10 mouse cellular contexts compared by ENCODE assay signal in the genomic region with DNA sequence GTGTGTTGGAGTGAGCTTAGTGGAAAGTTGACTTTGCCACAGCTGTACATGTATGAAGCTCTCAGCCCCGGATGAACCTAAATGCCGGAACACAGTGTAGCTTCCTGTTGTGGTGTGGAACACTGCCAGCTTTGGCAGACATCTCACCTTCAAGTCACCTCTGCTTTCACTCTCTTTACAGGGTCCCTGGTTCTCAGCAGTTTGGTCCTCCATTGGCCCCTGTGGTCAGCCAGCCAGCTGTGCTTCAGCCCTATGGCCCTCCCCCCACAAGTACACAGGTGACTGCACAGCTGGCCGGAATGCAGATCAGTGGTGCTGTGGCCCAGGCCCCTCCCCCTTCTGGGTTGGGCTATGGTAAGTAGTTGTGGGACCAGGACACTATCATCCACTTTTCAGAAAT. TPM values are rescaled to one million over a fixed set of nuclear protein-coding genes. Genes with fewer than 3 reads are reported as not detected.
DNase-seq lines count a peak whose midpoint lies in the region; ATAC-seq lines count a peak whose summit lies in the region.
"Had no signal": no experiment of that assay in that cellular context is flagged by ENCODE, and none has a peak within 500 bp of the region (broad histone marks: within the 10 kb centered on the region; RNA-seq: fewer than 3 reads in every experiment).

No protein-coding gene starts in this region.

- DNase-seq in kidney, adult 11 months: peak; percentile 56
- peak; percentile 50 for DNase-seq in lung, postnatal 25 days (ENCODE audit: low spot score)
- DNase-seq in thymus, postnatal 14 days: peak; percentile 75
- no peak for DNase-seq in midbrain, embryonic 14.5 days
- DNase-seq in MN1 (ENCODE audit: low spot score): no peak
- no peak for DNase-seq in right cerebral cortex, adult 18-20 months
- DNase-seq: cerebellum, adult 2 months had no signal

- H3K27me3 ChIP-seq in kidney, embryonic 14.5 days (ENCODE audit: control insufficient read depth, insufficient read depth, low read length): no peaks in the 10 kb centered on the region
- no peaks in the 10 kb centered on the region for H3K27me3 ChIP-seq in midbrain, embryonic 14.5 days (ENCODE audit: control insufficient read depth, insufficient read depth, low read length)

- peaks cover 98% of the 10 kb centered on the region for H3K36me3 ChIP-seq in kidney, embryonic 14.5 days (ENCODE audit: control insufficient read depth, insufficient read depth, low read length)
- H3K36me3 ChIP-seq in midbrain, embryonic 14.5 days (ENCODE audit: control insufficient read depth, insufficient read depth, low read length): peaks cover 99% of the 10 kb centered on the region

- H3K4me3 ChIP-seq in kidney, embryonic 14.5 days (ENCODE audit: low read length): no peak overlapping the region
- no peak overlapping the region for H3K4me3 ChIP-seq in midbrain, embryonic 14.5 days (replicated peaks; ENCODE audit: low read depth, low read length)

- H3K27ac ChIP-seq in kidney, embryonic 14.5 days (ENCODE audit: low read depth, low read length): no peak overlapping the region
- no peak overlapping the region for H3K27ac ChIP-seq in midbrain, embryonic 14.5 days (replicated peaks; ENCODE audit: low read depth, low read length)

- H3K4me1 ChIP-seq in kidney, embryonic 14.5 days (ENCODE audit: control insufficient read depth, insufficient read depth, low read length): no peaks in the 10 kb centered on the region
- H3K4me1 ChIP-seq in midbrain, embryonic 14.5 days (ENCODE audit: control insufficient read depth, insufficient read depth, low read length): no peaks in the 10 kb centered on the region

- ATAC-seq in kidney, embryonic 14.5 days (ENCODE audit: low FRiP score, low TSS enrichment): no peak
- peak; percentile 98 for ATAC-seq in inflammation-experienced regulatory T-cells, adult 6 months
- no peak for ATAC-seq in midbrain, embryonic 14.5 days (ENCODE audit: low FRiP score, low TSS enrichment)
- ATAC-seq: forebrain, embryonic 16.5 days had no signal

- WGBS in kidney, embryonic 14.5 days: 70% methylated on average over 3 of the region's 3 CpGs
- 81% methylated on average over 3 of the region's 3 CpGs for WGBS in midbrain, embryonic 14.5 days

- H3K9ac ChIP-seq in kidney, embryonic 14.5 days (ENCODE audit: low read depth, low read length): no peak overlapping the region
- H3K9ac ChIP-seq in midbrain, embryonic 14.5 days (replicated peaks; ENCODE audit: low read length): no peak overlapping the region

- no peak overlapping the region for H3K4me2 ChIP-seq in kidney, embryonic 14.5 days (replicated peaks; ENCODE audit: low read depth, low read length)
- no peak overlapping the region for H3K4me2 ChIP-seq in midbrain, embryonic 14.5 days (ENCODE audit: low read length)

- H3K9me3 ChIP-seq in kidney, embryonic 14.5 days (ENCODE audit: control insufficient read depth, low read length): no peaks in the 10 kb centered on the region
- no peaks in the 10 kb centered on the region for H3K9me3 ChIP-seq in midbrain, embryonic 14.5 days (ENCODE audit: control insufficient read depth, low read length)

RNA-seq across cellular contexts. Expression of gene Sec24c, which starts 8.4 kb away (rescaled TPM):
- 47.7 and 93.8 TPM in 2 replicates for polyA plus RNA-seq in kidney, embryonic 14.5 days (2014; fragmentation: Nextera tagmentation; extraction: Ambion mirVana)
- 100 to 1,000 TPM in 2 of 3 experiments, 10 to 100 TPM in 1; 99.7 to 119 (median 115) TPM for polyA plus RNA-seq in inflammation-experienced regulatory T-cells, adult 6 months (2017; shearing (Covaris generic))
- 54.0 and 81.5 TPM in 2 replicates for polyA plus RNA-seq in midbrain, embryonic 14.5 days (2014; fragmentation: Nextera tagmentation; extraction: Ambion mirVana)

RNA-seq across cellular contexts. Expression of gene Fut11, which starts 12.3 kb away (rescaled TPM):
- 15.1 and 19.9 TPM in 2 replicates for polyA plus RNA-seq in kidney, embryonic 14.5 days (2014; fragmentation: Nextera tagmentation; extraction: Ambion mirVana)
- 1 to 10 TPM; 4.9 to 6.5 (median 6.3) TPM for polyA plus RNA-seq in inflammation-experienced regulatory T-cells, adult 6 months (2017; shearing (Covaris generic))
- 17.9 and 22.2 TPM in 2 replicates for polyA plus RNA-seq in midbrain, embryonic 14.5 days (2014; fragmentation: Nextera tagmentation; extraction: Ambion mirVana)

RNA-seq across cellular contexts. Expression of gene Synpo2l, which starts 14.3 kb away (rescaled TPM):
- polyA plus RNA-seq in kidney, embryonic 14.5 days (2014; fragmentation: Nextera tagmentation; extraction: Ambion mirVana): 0.24 and 0.26 TPM in 2 replicates
- not detected for polyA plus RNA-seq in inflammation-experienced regulatory T-cells, adult 6 months (2017; shearing (Covaris generic))
- polyA plus RNA-seq in midbrain, embryonic 14.5 days (2014; fragmentation: Nextera tagmentation; extraction: Ambion mirVana): 0.09 TPM in 2 replicates

RNA-seq across cellular contexts. Expression of gene Chchd1, which starts 20.3 kb away (rescaled TPM):
- polyA plus RNA-seq in kidney, embryonic 14.5 days (2014; fragmentation: Nextera tagmentation; extraction: Ambion mirVana): 218 and 327 TPM in 2 replicates
- polyA plus RNA-seq in inflammation-experienced regulatory T-cells, adult 6 months (2017; shearing (Covaris generic)): 100 to 1,000 TPM; 136 to 163 (median 137) TPM
- polyA plus RNA-seq in midbrain, embryonic 14.5 days (2014; fragmentation: Nextera tagmentation; extraction: Ambion mirVana): 188 and 214 TPM in 2 replicates

RNA-seq across cellular contexts. Expression of gene Zswim8, which starts 24.9 kb away (rescaled TPM):
- polyA plus RNA-seq in kidney, embryonic 14.5 days (2014; fragmentation: Nextera tagmentation; extraction: Ambion mirVana): 30.1 and 32.1 TPM in 2 replicates
- polyA plus RNA-seq in inflammation-experienced regulatory T-cells, adult 6 months (2017; shearing (Covaris generic)): 10 to 100 TPM; 16.0 to 25.9 (median 24.3) TPM
- polyA plus RNA-seq in midbrain, embryonic 14.5 days (2014; fragmentation: Nextera tagmentation; extraction: Ambion mirVana): 47.7 and 57.3 TPM in 2 replicates

Comparison
In these comparisons a context has a peak if more than half of its experiments do, and no peak if none do; other contexts are left out.
1. DNase-seq: peak in kidney, adult 11 months (single experiment), lung, postnatal 25 days (single experiment) and thymus, postnatal 14 days (single experiment); none in midbrain, embryonic 14.5 days (single experiment), MN1 (single experiment) and right cerebral cortex, adult 18-20 months (single experiment).